Mouse (Mus musculus) CD4-positive naive resting alpha-beta T cell, adult 76 days (primary cell): Measurements from ENCODE around the gene Efhb. TPM values are rescaled to one million over a fixed set of nuclear protein-coding genes. Genes with fewer than 3 reads are reported as not detected.

Source experiments
- total RNA-seq: library from RNA; stranded (reverse); gene quantifications from one replicate; pipeline ENCODE4 v1.2.4, GENCODE M21; 2023

Efhb gene
- total RNA-seq: 0.32 TPM

GRCm38 (mm10) chr17:53462603-53463495 lies at the start of gene Efhb:
TSS of gene Efhb (minus strand) at chr17:53463321.

GRCm38 (mm10) chr17:53478858-53479603 lies 15.9 kb upstream of the Efhb start, which contains the start of gene Rab5a:
TSS of gene Rab5a (plus strand) at chr17:53479234.

Other genes with a start within 250 kb of the Efhb start
- 120 TPM for gene Rab5a, start 15.9 kb upstream of the Efhb start, total RNA-seq
- gene Pp2d1, start 76.1 kb upstream of the Efhb start, total RNA-seq: not detected
- gene Kat2b, start 103.5 kb upstream of the Efhb start, total RNA-seq: 89.6 TPM
- 2.0 TPM for gene Sgo1, start 226.0 kb upstream of the Efhb start, total RNA-seq